Mouse (Mus musculus): ENCODE data around the gene Grm5.

DNA sequence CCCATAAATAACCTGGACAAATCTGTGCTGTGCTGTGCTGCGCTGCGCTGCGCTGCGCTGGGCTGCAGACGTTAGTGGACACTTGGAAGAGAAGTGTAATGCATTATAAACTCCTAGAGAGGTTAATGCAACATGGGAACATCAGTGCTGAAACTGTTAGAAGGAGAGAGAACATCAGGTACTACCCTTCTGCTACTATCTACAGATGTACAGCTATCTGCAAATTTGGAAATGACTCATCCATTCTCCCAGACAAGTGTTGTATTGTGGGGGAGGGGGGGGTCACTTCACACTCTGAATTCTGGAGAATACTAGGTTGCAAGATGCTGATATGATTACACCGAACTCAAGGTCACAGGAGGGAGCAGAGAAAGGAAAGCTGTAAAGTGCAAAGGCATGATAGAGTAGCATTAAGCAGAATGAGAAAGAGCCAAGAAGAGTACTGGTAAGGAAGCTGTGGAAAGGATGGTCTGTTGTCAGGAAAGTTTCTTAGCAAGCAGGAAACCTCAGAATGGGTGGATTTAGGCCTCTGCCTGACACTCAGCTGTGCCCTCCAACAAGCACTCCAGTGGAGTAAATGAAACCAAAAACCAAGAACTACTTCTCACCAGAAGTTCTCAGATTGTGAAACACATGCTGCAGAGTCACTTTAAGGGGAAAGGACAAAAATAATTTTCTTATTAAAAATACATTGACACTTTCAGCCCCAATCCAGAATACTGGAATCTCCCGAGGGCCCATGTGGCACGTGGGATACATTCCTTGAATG lies 544.3 kb downstream of the Grm5 start:
- no peak for TF ChIP-seq EP300 (IDR thresholded peaks at IDR 0.05; ENCODE audit: low read depth)
- no peak for TF ChIP-seq CTCF (IDR thresholded peaks at IDR 0.05; ENCODE audit: low read depth)
